Mouse (Mus musculus) megakaryocyte, embryonic 14.5 days (primary cell): ENCODE results near the gene Rps19bp1.

Experiments used
- FLI1 ChIP-seq: IDR thresholded peaks from 2 replicates; pipeline ENCODE4 v1.6.1; 2012; ENCODE audit warnings: low read length, inconsistent platforms, mixed read lengths
- GATA1 ChIP-seq: IDR thresholded peaks from 3 replicates; pipeline ENCODE4 v1.6.1; 2012; ENCODE audit warnings: mixed read lengths, low read length, inconsistent platforms, borderline replicate concordance

GRCm38 (mm10) chr15:80249672-80250071 is 14.4 kb downstream of the Rps19bp1 start:
- no peak for TF ChIP-seq GATA1
- TF ChIP-seq FLI1, result no peak
